Mouse (Mus musculus) urinary bladder, postnatal 36 days (tissue): ENCODE measurements at regions not wholly inside any gene's neighbourhood (a gene's known extent, or its start where the extent isn't known, plus 50 kb on each side); places are given as distances from the start of the nearest gene placed in this dataset.
A peak's percentile ranks its signal among the peaks of the same experiment; 100 is the strongest.

Experiments used
- DNase-seq, 2 experiments: peaks; one replicate each; pipeline ENCODE4 v3.0.0; 2022; ENCODE audit warnings: low spot score in 2 of 2, mixed read lengths in 1 of 2

DNA sequence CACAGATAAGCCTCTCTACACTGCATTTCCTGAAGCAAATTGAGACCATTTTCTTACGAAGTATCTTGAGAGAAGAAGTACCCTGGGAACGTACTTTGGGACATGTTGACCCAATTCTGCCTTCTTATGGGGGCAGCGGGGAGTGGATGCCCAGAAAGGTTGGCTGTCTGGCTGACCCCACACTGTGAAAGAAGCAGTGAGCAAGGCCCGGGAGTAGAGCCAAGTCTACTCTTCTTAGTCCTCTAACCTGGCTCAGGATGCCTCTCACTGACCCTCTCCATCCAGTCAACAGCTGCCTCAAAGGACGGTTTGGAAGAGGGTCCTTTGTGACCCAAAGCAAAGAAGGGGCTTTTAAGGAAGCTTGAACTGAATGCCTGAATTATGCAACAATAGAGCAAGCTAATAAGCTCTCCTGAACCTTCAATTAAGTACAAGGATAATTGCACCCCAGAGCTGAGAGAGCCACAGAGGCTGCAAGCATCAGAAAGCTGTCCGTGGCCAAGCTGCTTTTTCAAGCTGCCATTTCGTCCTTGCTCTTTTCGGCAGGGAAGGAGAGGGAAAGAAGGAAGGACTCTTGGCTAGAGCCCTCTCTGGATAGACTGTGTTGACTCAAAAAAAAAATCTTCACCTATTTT lies 70.3 kb downstream of the Pctp start:
- no peak for DNase-seq

DNA sequence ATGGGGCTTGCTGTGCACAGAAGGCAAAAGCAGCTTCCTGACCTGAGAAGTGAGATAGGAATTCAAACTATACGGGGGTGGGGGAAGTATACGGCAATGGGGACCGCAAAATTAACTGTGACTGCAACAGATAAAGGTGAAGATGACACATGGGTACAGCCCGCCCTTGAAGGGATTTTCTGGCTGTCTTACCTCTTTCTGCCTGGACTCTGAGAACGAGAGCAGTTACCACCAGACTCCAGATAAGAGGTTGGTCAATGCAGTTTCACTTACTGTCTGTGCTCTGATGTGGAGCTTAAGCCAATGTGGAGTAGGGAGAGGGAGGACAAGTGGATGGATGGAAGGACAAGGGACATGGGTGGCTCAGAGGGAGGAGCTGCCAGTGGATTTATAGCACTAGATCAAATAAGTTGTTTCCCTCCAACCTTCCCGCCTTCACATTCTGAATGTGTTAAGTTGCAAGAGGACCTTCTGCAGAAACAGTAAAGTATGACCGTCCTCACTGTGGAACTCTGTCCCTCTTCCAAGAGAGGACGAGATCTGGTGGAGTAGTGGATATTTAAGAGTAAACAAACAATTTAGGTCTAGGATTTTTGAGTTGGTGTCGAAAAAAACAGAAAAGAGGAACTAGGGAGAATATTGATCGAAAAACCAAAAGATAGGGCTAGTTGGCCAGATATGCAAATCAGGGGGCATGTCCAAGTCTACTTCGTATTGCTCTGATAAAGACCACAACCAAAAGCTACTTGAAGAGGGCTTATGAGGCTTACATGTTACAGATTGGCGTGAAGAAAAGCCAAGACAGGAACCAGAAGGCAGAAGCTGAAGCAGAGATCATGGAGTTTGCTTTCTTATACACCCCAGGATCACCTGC lies 73.3 kb downstream of the Pctp start:
- DNase-seq = no peak

DNA sequence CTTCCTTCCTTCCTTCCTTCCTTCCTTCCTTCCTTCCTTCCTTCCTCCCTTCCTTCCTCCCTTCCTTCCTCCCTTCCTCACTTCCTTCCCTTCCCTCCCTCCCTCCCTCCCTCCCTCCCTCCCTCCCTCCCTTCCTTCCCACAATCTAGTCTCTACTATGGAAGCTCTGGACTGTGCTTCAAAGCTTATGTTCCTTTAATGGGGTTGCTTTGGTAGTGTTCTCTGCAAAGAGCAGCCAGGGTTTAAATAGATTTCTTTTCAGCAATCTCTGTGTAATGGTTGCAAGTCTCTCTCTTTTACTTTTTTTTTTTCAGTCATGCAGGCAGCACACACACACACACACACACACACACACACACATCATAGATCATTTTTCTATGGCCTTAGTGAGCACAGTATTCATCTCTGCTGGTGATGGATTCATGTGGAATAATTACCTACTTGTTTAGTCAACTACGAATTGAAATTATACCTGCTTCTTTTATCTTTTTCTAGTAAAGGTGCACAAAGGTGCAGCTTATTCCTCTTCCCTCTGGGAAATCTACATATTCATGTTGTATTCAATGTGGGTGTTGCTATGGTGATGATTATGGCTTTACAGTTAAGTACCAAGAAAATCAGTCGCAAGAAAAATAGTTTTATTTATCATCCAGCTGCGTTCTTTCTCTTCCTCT lies 75.1 kb downstream of the Pctp start:
- DNase-seq = no peak

DNA sequence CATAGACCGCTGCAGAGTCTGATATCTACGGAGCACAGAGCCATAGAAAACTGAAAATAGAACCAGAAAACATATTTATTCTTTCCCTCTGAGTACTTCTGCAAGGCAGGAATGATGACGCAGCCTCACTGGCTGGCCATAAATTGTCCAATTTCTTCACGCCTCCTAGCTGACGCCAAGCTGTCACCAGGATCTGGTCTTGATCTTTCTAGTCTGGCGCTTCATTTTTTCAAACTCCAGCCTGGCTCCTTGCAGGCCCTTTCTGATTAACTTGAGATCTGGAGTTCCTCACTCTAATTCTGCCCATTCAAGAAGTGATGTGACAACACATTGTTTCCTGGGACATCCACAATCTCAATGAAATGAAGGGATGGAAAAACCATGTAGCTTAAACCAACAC lies 80.1 kb downstream of the Pctp start:
- no peak for DNase-seq

DNA sequence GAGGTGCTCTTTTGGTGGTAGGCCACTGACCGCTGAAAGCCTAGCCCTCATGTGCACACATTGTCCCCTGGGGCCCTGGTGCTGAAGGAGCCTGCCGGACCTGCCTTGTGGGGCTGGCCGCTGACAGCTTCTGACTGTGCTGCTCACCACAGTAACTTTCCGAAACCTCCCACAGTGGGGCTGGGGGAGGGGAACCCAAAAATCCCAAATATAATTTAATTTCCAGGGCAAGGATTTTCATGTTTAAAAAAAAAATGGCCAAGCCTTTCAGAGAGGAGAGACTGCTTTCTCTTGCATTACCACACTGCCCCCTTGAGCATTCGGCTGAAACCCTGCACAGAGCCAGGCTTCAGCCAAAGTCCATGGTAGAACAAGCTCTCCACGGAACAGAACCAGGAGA lies 81.5 kb downstream of the Pctp start:
- DNase-seq = peak; percentile 53 to 68

DNA sequence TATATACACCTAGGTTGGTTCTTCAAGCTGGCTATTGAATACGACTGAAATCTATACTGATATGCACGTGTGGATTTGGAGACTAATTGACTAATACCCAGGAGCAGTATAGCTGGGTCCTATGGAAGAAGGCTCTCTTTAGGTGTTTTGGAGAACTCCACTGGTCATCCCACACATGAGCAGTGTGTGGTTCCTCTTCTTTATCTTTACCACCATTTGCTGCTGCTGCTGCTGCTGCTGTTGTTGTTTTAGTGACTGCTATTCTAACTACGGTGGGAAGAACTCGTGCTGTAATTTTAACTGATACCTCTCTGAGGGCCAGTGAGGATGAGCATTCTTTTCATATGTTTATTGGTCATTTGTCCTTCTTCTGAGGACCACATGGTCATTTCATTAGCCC lies 86.9 kb downstream of the Pctp start:
- DNase-seq = no peak

DNA sequence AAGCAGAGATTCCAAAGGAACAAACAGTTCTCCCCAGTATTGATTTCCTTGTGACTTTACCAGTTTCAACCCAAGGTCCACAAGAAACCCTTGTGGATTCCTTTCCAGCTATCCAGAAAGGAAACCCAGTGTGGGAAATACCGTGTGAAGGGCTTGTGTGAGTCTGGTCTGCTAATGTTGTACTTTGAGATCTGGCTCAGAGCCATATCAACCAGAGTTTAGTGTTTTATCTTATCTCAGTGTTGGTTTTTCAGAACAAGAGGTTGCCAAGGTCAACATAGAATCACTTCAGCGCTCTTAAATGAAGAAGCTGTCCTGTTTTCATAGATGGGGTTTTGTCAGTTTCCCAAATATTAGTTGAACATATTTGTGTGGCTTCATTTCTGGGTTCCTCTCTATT lies 88.1 kb downstream of the Pctp start:
- DNase-seq = no peak

DNA sequence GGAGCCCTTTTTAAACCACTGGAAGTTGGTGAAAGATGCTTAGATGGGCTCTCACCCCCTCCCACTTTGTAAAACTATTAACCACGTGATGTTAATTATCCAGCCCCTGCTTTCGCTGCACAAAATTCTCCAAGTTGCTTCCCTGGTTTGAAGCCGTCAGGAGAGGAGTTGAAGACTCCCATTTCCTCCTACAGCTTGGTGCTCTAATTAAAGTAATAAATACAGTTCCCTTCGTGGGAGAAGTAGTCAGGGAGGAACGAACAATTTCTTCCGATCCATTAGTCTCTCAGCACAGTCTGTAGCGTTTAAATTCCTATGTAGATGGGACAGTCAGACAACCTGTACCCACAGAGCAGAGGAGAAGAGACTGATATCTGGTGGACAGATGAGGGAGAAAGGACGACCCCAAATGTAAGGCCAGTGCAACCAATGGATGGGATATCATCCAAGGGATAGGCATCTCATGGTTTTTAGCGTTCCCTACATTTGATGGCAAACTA lies 101.4 kb downstream of the Pctp start:
- no peak for DNase-seq

DNA sequence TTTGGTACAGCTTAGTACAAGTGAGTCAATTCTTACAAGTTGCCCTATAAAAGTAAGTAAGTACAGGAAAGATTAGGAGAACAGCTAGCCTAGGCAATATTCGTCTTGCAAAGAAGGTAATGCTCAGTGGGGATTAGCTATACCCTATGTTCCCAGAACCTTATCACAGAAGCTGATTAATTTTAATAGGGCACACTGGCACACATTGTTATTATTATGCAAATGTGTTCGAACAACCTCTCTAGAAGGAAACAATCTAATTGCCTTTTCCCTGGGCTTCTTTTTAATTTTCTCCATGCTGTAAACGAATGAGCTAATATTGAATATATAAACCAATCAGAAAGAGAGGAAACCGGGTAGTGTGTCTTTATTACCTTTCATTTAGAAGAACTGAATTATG lies 104.2 kb downstream of the Pctp start:
- no peak for DNase-seq

DNA sequence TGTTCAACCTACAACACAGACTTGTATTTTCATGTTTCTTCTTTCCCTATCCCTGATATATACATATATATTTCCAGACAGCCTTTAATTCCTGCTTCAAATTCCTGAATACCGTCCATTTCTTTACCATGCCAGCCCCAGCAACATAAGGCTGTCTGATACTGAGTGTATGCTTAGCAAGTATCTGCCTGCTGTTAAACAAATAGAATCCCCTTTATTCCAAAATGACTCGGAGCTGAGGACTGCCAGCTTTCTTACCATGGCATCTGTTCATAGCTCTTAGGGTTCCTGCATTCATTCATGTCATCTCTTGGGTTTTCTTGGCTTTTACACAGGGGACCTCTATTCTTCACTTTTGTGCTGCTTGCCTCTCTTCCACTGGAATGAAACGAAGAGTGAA lies 105.8 kb downstream of the Pctp start:
- DNase-seq = no peak

DNA sequence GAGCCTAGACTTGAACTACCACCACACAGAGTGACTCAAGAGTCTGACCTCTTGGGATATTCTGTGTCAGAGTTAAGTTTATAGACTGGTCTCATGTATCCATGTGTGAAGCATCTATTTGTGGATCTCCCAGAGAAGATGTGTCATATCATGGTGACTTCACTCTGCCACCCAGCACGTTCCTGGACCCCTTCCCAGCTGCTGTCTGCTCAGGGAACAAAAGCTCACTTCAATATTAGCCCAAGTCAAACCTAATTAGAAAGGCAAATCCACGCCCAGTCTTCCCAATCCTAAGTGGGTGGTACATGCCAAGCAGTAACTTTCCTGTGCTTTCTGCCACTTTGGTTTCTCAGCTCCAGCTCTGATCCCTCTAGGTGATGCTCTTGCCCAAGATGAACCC lies 94.1 kb upstream of the Ankfn1 start:
- no peak for DNase-seq

DNA sequence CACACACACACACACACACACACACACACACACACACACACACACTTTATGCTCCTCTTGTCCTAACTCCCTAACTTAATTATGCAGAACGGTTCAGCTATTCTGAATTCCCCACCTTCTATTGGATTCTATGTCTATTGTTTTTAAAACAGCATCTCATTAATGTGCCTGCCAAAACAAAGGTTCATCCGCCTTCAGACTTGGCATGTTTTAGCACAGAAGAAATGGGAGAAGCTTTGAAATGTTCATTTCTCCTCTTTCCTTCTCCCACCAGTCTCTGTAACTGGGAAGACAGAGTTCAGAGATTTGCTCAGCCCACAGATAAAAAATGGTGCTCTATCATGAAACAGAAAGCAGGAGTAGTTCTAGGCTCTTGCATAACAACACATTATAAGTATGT lies 90.1 kb upstream of the Ankfn1 start:
- DNase-seq = no peak

DNA sequence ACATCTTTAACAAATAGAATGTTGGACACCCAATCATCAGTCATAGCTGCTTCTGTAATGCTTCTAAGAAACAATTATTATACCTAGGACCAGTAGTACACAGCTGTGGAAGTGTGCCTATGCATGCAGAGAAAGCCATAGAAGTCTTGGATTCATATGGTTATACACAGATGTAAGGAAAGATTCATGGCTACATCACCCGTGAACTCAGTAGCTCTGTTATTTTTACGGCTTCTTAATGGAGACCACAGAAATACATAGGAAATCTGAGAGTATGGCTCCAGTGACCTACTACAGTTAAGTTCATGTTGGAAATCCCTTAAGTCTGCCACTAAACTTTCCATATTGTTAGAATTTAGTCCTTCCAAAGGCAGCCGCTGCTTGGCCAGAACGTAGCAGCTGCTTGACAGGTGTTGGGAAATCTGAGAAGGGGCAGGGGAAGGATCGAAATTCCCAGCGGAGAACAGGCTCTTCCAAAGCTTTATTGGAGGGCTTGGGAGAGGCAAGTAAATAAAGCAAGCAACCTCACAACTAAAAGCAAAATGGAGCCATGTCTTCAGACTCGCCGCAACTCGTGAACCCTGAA lies 78.8 kb upstream of the Ankfn1 start:
- no peak for DNase-seq

DNA sequence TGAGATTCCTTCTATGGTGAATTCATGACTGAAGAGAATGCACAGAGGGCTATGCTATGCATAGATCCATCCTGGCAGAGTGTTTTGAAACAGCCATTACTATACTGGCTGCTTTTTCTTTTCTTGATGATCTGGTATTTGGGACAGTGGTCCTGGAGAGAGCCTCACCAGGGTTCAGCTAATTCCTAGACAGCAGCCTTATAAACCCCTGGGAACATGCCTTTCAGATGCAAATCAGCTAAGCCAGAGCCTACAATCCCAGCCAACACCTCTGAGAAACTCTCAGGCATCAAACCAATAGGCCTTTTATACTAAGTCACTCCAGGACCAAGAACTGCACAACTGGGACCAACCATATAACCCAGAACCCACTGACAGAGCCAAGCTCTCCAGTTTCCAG lies 64.4 kb upstream of the Ankfn1 start:
- no peak for DNase-seq

DNA sequence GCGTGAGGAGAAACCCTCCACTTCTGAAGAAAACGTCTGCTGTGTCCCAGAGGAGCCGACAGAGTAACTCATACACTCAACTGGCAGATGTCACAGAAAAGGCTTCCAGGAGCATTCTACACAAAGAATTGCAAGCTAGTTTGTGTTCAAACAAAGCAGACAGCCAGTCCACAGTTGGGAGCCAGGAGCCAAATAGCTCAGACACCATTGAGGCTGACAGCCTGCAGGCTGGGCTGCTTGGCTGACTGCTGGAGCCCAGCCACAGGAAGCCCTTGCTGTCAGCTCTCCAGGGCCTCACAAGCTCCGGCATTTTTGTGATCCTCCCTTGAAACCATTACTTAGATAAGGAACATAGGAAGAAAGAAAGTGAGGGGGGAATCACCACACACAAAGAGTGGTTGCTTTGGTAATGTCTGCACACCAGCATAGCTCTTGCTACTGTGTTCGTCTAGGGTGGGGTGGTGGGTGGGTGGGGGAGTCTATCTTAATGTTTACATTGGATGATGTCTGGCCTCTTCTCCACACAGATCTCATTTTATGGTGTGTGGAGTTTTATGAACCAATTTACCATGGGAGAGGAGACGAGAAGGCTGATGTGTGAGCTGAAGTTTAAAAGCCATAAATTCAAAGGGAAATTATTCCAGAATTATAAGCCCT lies 62.3 kb upstream of the Ankfn1 start:
- peak in 1 of 2 experiments; percentile 2 for DNase-seq

DNA sequence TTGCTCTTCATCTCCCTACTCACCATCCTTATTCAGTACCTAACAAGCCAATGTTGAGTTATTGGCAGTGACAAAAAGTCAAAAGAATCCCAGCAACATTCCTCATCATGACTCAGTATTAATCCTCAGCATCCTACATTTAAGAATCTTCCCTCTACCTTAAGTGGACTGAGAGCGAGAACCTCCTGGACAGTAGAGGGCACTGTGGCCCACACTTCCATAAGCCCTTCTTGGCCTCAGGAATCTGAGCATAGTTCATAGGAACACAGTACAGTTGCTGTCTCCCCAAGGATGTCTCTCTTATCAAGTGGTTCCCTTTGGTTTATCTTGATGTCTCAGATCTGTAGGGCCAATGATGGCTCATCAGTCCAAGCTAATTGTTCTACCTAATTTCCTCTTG lies 60.5 kb upstream of the Ankfn1 start:
- no peak for DNase-seq

DNA sequence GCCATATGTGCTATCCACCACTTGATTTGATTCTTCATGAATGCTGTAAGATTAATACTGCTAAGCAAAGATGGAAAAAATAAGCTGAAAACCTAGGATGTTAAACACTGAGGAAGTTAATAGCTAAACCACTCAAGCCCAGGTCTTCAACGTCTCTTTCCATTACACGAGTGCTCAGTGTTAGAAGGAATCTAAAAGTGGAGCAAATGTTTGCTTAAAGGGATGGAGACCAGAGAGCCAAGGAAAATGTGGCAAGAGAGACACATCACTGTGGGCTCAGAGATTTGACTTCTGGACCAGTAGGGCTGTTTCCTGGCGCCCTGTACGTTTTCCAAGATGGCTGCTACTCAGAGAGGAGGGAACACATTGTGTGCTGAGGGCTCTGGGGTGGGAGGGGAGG lies 59.4 kb upstream of the Ankfn1 start:
- DNase-seq = no peak

DNA sequence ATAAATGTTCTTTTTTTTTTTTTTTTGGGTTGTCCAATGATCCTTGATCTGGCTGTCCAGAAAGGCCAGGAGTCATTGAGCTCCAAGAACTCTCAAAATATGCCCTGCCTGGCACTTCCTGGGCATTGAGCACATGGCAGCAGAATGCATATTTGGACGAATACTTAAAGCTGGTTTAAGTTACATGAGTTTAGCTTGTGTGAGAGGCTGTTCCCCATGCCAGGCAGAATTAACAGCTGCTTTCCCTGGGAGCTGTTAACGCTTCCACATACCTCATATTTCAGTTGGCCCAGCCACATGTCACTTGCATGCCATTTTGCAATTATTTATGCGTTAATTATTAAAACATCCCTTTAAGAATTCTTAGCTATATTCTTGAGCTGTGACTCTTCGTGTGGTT lies 56.6 kb upstream of the Ankfn1 start:
- DNase-seq = no peak

DNA sequence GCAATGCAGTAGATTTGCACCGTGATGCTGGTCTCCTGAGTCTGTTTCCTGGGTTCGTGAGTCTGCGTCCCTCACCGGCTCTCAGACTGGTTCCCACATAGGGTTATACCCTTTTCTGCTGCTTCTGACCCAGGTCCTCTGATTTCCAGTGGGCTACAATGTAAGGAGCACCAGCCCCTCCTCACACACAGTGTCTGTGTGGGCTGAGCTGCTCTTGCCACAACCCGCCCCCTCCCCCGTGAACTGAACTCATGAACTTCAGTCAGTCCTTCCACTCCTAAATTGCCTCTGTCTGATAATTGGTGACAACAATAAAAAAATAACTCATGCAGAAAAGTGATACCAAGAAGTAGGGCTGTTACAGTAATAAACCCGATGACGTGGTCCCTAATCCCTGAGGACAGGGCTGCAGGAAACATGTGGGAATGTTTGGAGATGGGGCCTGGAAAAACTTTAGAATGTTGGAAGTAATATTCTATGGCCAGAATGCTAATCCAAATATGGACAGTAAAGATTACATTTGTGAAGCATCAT lies 54.2 kb upstream of the Ankfn1 start:
- DNase-seq = no peak
